Mouse (Mus musculus): ENCODE measurements around the gene Nutm2. TPM values are rescaled to one million over a fixed set of nuclear protein-coding genes. Genes with fewer than 3 reads are reported as not detected.
"Not testable (repeated sequence)": the region's sequence is repeated elsewhere in the genome, so short reads cannot be mapped to it uniquely, and the experiment has no call there.

Gene Nutm2
- polyA plus RNA-seq (2015; fragmentation: Nextera tagmentation; extraction: Ambion mirVana): not detected in 2 replicates

- WGBS: 85% methylated on average over 4 of the region's 4 CpGs
- H3K27ac ChIP-seq: no peak within 1 kb of the TSS
Observed at GRCm38 (mm10) chr13:50467007-50467406, at the start of gene Nutm2. Gene Nutm2, plus strand, starts transcription at chr13:50467307.

DNA sequence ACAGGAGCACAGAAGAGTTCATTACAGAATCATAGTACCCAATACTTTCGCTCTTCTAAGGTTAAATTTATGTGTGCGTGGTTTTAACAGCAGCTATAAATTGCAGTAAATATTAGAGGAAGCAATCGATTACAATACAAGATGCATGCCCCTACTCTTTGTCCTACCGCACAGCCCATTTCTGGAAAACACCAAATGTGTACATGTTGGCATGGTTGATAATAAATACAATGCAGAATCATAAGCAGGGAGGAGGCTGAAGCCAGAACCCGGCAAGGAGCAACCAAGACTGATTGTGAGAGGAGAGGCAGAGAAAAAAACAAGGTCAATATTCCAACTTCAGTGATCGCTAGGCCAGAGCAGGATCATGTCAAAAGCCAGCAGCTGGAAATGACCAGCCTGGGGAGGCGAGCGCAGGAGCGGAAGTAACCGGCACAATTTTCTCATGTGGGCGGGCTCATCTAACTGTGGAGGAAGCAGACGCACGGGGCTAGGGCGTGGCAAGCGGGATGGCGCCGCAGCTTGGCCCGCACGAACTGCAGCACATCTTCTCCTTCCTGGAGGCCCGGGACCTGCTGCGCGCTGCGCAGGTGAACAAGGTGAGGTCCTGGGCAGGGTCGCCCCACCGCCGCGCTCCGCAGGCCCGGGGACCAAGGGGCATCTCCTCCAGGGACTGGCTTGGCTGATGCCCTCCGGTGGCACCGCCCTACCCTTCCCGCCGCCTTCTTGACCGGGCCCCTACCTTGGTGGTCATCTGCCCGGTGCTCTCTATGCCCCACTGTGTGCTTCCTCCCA is 49.5 kb upstream of the Nutm2 start, which contains the start of gene Fbxw17:
TSS of gene Fbxw17 (plus strand) at position 476 of the 795 bp plus-strand sequence.
- H3K4me3 ChIP-seq (replicated peaks): peak within 1 kb of the TSS; percentile 80
- ATAC-seq: peak; percentile 98
- no peaks in the 10 kb centered on the region for H3K27me3 ChIP-seq
- H3K4me1 ChIP-seq (replicated peaks): peaks cover 12% of the 10 kb centered on the region
- WGBS: 11% methylated on average over 35 of the region's 35 CpGs
- H3K27ac ChIP-seq: peak within 1 kb of the TSS; percentile 42
- peak within 1 kb of the TSS; percentile 70 for H3K4me2 ChIP-seq (replicated peaks)
- H3K9ac ChIP-seq (replicated peaks): peak within 1 kb of the TSS; percentile 91
- no peaks in the 10 kb centered on the region for H3K9me3 ChIP-seq
- peaks cover 20% of the 10 kb centered on the region for H3K36me3 ChIP-seq

More at GRCm38 (mm10) chr13:50467007-50467406, at the start of gene Nutm2:
- Histone ChIP-seq H3K4me1 (replicated peaks) (no peaks in the 10 kb centered on the region), H3K27me3 (no peaks in the 10 kb centered on the region), H3K9ac (replicated peaks) (no peak within 1 kb of the TSS), H3K9me3 (no peaks in the 10 kb centered on the region), H3K4me3 (replicated peaks) (no peak within 1 kb of the TSS), H3K36me3 (no peaks in the 10 kb centered on the region), H3K4me2 (replicated peaks) (no peak within 1 kb of the TSS)
- ATAC-seq: no peak

DNA sequence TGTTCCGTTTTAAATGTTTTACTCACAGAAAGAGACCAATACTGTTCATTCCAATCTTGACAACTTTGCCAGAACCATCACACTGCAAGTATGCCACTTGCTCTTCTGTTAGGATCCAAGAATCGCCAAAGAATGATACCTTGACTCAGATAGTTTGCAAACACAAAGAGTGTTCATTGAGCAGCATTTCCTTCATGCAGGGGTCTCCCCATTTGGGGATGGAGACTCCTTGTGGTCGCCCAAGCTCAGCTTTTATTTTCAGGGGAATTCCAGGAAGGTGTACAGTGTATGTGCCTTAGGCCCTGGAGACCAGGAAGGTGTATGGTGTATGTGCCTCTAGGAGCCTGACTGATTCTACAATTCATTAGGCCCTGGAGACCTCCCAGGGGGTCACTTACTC is 48.7 kb upstream of the Nutm2 start:
- H3K9ac ChIP-seq (replicated peaks): peak overlapping the region; percentile 91
- peak; percentile 22 for ATAC-seq
- no peaks in the 10 kb centered on the region for H3K9me3 ChIP-seq
- H3K36me3 ChIP-seq: peaks cover 28% of the 10 kb centered on the region
- no peak overlapping the region for H3K27ac ChIP-seq
- WGBS: 43% methylated on average over 3 of the region's 3 CpGs
- H3K4me3 ChIP-seq (replicated peaks): peak overlapping the region; percentile 80
- no peaks in the 10 kb centered on the region for H3K27me3 ChIP-seq
- peaks cover 12% of the 10 kb centered on the region for H3K4me1 ChIP-seq (replicated peaks)
- H3K4me2 ChIP-seq (replicated peaks): peak overlapping the region; percentile 70

DNA sequence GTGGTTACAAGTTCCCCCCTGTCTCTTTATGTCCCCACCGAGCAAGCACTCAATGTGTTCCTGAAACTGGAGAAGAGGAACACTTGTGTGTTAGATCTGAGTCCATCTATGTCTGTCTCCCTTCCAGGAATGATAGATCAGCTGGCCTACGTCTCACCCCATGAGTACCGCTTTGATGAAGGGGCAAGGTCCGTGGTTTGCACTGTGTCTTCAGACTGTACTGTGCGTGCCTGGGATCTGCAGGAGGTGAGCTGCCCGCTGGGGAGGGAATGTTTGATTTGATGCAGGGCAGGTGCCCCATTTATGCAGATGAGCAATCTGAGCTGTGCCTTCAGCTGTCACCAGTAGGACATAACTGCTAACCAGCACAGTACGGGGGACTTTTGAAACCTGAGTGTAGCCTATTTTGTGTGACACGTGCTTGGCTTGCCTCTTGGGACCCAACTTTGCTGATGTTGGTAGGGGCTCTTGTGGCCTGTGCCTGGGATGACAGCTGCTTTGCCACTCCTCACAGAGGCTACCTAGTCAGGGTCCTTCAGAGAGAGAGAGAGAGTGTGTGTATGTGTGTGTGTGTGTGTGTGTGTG is 43.4 kb upstream of the Nutm2 start:
- H3K27me3 ChIP-seq: no peaks in the 10 kb centered on the region
- ATAC-seq: no peak
- no peak overlapping the region for H3K4me2 ChIP-seq (replicated peaks)
- peaks cover 4% of the 10 kb centered on the region for H3K4me1 ChIP-seq (replicated peaks)
- 94% methylated on average over 8 of the region's 8 CpGs for WGBS
- H3K4me3 ChIP-seq (replicated peaks): no peak overlapping the region
- no peak overlapping the region for H3K9ac ChIP-seq (replicated peaks)
- no peaks in the 10 kb centered on the region for H3K9me3 ChIP-seq
- no peak overlapping the region for H3K27ac ChIP-seq
- H3K36me3 ChIP-seq: peaks cover 81% of the 10 kb centered on the region

DNA sequence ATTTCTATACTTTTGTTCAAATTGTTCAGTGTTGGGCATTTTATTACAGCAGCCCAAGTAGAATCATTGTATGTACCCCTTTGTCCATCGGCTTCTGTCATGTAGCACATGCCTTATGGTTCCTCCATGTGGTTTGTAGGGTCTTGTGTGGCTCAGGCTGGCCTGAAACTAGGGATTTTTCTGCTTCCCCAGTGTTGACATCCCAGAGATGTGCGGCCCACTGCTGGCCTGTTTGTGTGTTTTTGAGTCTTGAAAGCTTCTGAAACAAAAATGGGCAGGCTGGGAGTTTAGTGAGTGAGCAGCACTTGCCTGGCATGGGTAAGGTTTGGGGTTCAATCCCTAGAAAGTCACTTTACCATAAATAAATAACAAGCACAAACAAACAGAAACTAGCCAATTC is 42.6 kb upstream of the Nutm2 start:
- no peak overlapping the region for H3K27ac ChIP-seq
- H3K27me3 ChIP-seq: no peaks in the 10 kb centered on the region
- ATAC-seq: no peak
- 90% methylated on average over 2 of the region's 2 CpGs for WGBS
- no peak overlapping the region for H3K4me2 ChIP-seq (replicated peaks)
- no peak overlapping the region for H3K4me3 ChIP-seq (replicated peaks)
- no peak overlapping the region for H3K9ac ChIP-seq (replicated peaks)
- H3K4me1 ChIP-seq (replicated peaks): no peaks in the 10 kb centered on the region
- H3K36me3 ChIP-seq: peaks cover 89% of the 10 kb centered on the region
- H3K9me3 ChIP-seq: no peaks in the 10 kb centered on the region

DNA sequence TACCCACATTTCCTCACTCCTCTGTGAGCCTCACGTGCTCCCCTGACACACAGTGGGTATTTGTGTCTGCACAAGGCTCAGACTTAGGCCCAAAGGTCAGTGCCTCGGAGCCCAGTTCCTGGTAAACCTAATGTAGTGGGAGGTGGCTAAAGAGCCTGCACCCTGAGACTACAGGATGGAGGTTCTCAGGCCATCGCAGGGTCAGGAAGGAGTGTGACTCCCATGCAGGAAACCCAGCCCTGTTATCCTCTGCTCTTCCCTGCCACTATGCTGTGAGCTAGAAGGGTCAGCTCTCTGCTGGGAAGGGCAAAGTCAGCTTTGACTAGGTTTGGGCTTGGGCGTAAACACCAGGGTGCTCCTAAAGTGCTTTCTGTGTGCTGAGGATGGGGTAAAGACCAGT is 40.4 kb upstream of the Nutm2 start:
- WGBS: 89% methylated on average over 4 of the region's 4 CpGs

DNA sequence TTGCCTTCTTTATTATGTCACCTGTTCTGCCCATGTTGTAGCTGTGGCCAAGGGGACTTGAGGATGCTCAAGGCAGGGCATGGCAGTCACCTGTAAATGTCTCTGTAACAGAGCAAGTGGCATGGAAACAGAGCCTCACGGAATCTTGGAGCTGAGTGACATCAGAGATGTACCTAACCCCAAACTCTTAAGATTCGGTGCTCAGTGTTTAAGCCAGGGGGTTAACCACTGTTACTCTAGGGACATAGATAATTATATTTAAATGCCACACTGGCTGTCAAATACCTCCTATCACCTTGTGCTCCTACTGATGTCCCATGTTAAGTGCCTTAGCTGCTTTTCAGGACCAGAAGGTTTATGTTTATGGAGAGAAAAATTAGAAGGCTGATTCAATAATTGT is 23.3 kb upstream of the Nutm2 start, which contains the start of gene Gm47429:
TSS of gene Gm47429 (minus strand) at position 101 of the 400 bp plus-strand sequence.
- H3K27me3 ChIP-seq: no peaks in the 10 kb centered on the region
- H3K27ac ChIP-seq: no peak within 1 kb of the TSS
- H3K4me1 ChIP-seq (replicated peaks): peaks cover 9% of the 10 kb centered on the region; the same call in 1 of the 2 replicates
- no peaks in the 10 kb centered on the region for H3K9me3 ChIP-seq
- no peak for ATAC-seq
- no peak within 1 kb of the TSS for H3K4me2 ChIP-seq (replicated peaks)
- H3K9ac ChIP-seq (replicated peaks): no peak within 1 kb of the TSS
- H3K36me3 ChIP-seq: no peaks in the 10 kb centered on the region
- 84% methylated on average over 2 of the region's 2 CpGs for WGBS
- H3K4me3 ChIP-seq (replicated peaks): no peak within 1 kb of the TSS

More for the DNA sequence above, 40.4 kb upstream of the Nutm2 start:
- Histone ChIP-seq H3K9me3 (no peaks in the 10 kb centered on the region), H3K27ac (no peak overlapping the region), H3K9ac (replicated peaks) (no peak overlapping the region), H3K27me3 (no peaks in the 10 kb centered on the region), H3K4me1 (replicated peaks) (no peaks in the 10 kb centered on the region), H3K4me2 (replicated peaks) (no peak overlapping the region), H3K4me3 (replicated peaks) (no peak overlapping the region), H3K36me3 (peaks cover 96% of the 10 kb centered on the region)
- ATAC-seq: no peak

DNA sequence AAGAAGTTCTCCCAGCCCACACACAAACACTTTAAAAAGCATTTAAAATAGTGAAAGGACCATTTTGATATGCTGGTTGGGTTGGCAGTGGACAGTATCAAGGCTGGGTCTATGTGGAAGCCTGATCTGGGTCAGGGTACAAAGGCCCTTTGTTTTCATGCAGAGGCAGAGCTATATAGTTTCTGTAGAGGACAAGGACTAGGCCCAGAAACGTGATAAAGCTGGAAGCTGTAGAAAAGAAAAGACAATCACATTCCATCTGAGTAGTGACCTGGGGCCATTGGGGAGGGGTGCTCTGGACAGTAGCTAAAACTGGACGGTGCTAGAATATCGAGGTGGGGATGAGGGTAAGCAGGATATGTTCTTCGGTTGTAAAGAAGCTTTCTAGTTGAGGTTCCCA is 21.8 kb upstream of the Nutm2 start:
- H3K4me1 ChIP-seq (replicated peaks): peaks cover 9% of the 10 kb centered on the region; the same call in 1 of the 2 replicates
- 67% methylated on average over 4 of the region's 4 CpGs for WGBS

DNA sequence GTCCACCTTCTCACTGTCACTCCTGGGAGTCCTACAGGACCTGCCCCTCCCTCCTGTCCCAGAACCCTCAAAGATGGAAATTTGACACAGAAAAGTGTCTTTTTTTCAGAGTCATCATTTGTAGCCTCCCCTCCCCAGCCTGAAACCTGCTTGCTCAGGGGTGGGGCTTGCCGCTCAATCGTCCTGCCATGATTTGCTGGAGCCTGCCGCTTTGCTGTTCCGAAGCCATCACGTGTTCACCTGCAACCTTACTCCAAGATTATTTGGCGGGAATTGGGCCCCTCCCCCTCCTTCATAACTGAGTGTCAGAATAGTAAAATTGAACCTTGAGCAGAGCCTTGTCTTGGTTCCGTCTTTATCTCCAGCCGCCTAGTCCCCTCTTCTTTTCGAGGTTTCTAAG is 14.8 kb upstream of the Nutm2 start:
- H3K4me1 ChIP-seq (replicated peaks); H3K27ac ChIP-seq; ATAC-seq; H3K9ac ChIP-seq (replicated peaks); H3K9me3 ChIP-seq; H3K4me3 ChIP-seq (replicated peaks); H3K4me2 ChIP-seq (replicated peaks); H3K27me3 ChIP-seq; H3K36me3 ChIP-seq: not testable (repeated sequence)
- WGBS: 72% methylated on average over 9 of the region's 9 CpGs

More for the DNA sequence above, 21.8 kb upstream of the Nutm2 start:
- Histone ChIP-seq H3K4me2 (replicated peaks) (no peak overlapping the region), H3K36me3 (no peaks in the 10 kb centered on the region), H3K27me3 (no peaks in the 10 kb centered on the region), H3K9ac (replicated peaks) (no peak overlapping the region), H3K4me3 (replicated peaks) (no peak overlapping the region), H3K27ac (no peak overlapping the region), H3K9me3 (no peaks in the 10 kb centered on the region)
- ATAC-seq: no peak

- H3K27ac ChIP-seq: no peak overlapping the region
- H3K27me3 ChIP-seq: no peaks in the 10 kb centered on the region
- no peak overlapping the region for H3K4me2 ChIP-seq (replicated peaks)
- H3K4me3 ChIP-seq (replicated peaks): no peak overlapping the region
- no peak for ATAC-seq
- H3K9me3 ChIP-seq: no peaks in the 10 kb centered on the region
- H3K4me1 ChIP-seq (replicated peaks): no peaks in the 10 kb centered on the region
- H3K9ac ChIP-seq (replicated peaks): no peak overlapping the region
- H3K36me3 ChIP-seq: no peaks in the 10 kb centered on the region
- 35% methylated on average over 4 of the region's 4 CpGs for WGBS
Observed at GRCm38 (mm10) chr13:50453426-50453825, 13.7 kb upstream of the Nutm2 start.

GRCm38 (mm10) chr13:50460433-50460832 is 6.7 kb upstream of the Nutm2 start:
- H3K36me3 ChIP-seq; H3K4me1 ChIP-seq (replicated peaks); H3K9ac ChIP-seq (replicated peaks); H3K27me3 ChIP-seq; H3K4me3 ChIP-seq (replicated peaks); H3K4me2 ChIP-seq (replicated peaks); H3K9me3 ChIP-seq; H3K27ac ChIP-seq; ATAC-seq: not testable (repeated sequence)
- WGBS: 65% methylated on average over 2 of the region's 2 CpGs

Measured in midbrain, embryonic 13.5 days (tissue).